Mouse (Mus musculus) forebrain, embryonic 13.5 days (tissue): ENCODE results near the gene Osbpl10. TPM values are rescaled to one million over a fixed set of nuclear protein-coding genes. Genes with fewer than 3 reads are reported as not detected.

Source experiments
- ATAC-seq: fragments of 200-750 bp; cut with Nextera tagmentation; 2 replicates; pipeline ENCODE4 v1.8.0; 2017
- H3K27ac ChIP-seq: fragments of 300-500 bp; sonication (generic); 2 replicates; pipeline ENCODE4 v1.5.1; 2015; ENCODE audit warnings: inconsistent platforms, mild to moderate bottlenecking, moderate library complexity
- H3K27me3 ChIP-seq: fragments of 300-500 bp; sonication (generic); 2 replicates; pipeline ENCODE4 v1.6.1; 2015; ENCODE audit warnings: mild to moderate bottlenecking, inconsistent platforms
- H3K36me3 ChIP-seq: fragments of 300-500 bp; sonication (generic); 2 replicates; pipeline ENCODE4 v1.6.1; 2015; ENCODE audit warnings: mild to moderate bottlenecking, inconsistent platforms; ENCODE audit not compliant: poor library complexity, severe bottlenecking
- H3K4me1 ChIP-seq: fragments of 300-500 bp; sonication (generic); 2 replicates; pipeline ENCODE4 v1.6.1; 2015; ENCODE audit warnings: inconsistent platforms
- H3K4me2 ChIP-seq: fragments of 300-500 bp; sonication (generic); 2 replicates; pipeline ENCODE4 v1.6.1; 2015; ENCODE audit warnings: inconsistent platforms, mild to moderate bottlenecking, moderate library complexity
- H3K4me3 ChIP-seq: fragments of 300-500 bp; sonication (generic); 2 replicates; pipeline ENCODE4 v1.5.1; 2015; ENCODE audit warnings: mild to moderate bottlenecking, inconsistent platforms
- H3K9ac ChIP-seq: fragments of 300-500 bp; sonication (generic); 2 replicates; pipeline ENCODE4 v1.6.1; 2015; ENCODE audit warnings: mild to moderate bottlenecking, inconsistent platforms
- H3K9me3 ChIP-seq: fragments of 300-500 bp; sonication (generic); replicated peaks from 2 replicates; pipeline ENCODE4 v1.6.1; 2016; ENCODE audit warnings: inconsistent platforms
- WGBS: fragments of 180-500 bp; shearing (Covaris S2); methylation state at CpG from one replicate; pipeline ENCODE4 v1.1.7; 2015; 5-methylcytosine and 5-hydroxymethylcytosine counted together
- polyA plus RNA-seq: library from polyadenylated mRNA; unstranded; fragments of >200 nt; fragmentation: Nextera tagmentation; extraction: Ambion mirVana; gene quantifications from 2 replicates; pipeline ENCODE4 v1.2.1, GENCODE M21; 2015

The Osbpl10 gene
- polyA plus RNA-seq, 1 experiment from 2014 or later, result 0.92 TPM

GRCm38 (mm10) chr9:115200166-115200862 is 221.9 kb downstream of the Osbpl10 start:
- no peak for ATAC-seq
- no peak overlapping the region for H3K9ac ChIP-seq
- no peaks in the 10 kb centered on the region for H3K27me3 ChIP-seq
- 94% methylated on average over 15 of the region's 15 CpGs for WGBS
- no peak overlapping the region for H3K4me3 ChIP-seq
- no peaks in the 10 kb centered on the region for H3K9me3 ChIP-seq
- no peaks in the 10 kb centered on the region for H3K4me1 ChIP-seq
- H3K36me3 ChIP-seq, result no peaks in the 10 kb centered on the region
- H3K4me2 ChIP-seq, result no peak overlapping the region
- no peak overlapping the region for H3K27ac ChIP-seq

DNA sequence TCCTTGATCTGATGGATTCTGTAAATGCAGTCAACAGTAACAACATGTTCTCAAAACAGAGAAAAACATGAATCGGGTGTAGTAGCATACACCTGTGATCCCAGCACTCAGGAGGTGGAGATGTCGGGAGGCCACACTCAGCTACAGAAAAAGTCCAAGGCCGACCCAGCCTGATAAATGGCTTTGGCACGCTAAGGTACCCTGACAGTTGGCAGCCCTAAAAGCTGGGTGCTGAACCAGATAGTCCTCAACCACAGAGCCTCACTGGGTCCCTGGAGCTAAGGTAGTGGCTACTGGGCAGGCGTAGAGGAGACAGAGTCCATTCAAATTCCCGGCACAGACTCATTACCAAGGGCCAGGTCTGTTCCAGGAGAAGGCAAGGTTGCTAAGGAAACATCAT is 222.9 kb downstream of the Osbpl10 start:
- no peak for ATAC-seq
- H3K27me3 ChIP-seq, result no peaks in the 10 kb centered on the region
- H3K9me3 ChIP-seq, result no peaks in the 10 kb centered on the region
- 91% methylated on average over 6 of the region's 6 CpGs for WGBS
- no peak overlapping the region for H3K4me3 ChIP-seq
- H3K36me3 ChIP-seq, result no peaks in the 10 kb centered on the region
- H3K4me2 ChIP-seq, result no peak overlapping the region
- no peak overlapping the region for H3K9ac ChIP-seq
- H3K27ac ChIP-seq, result no peak overlapping the region
- peaks cover 6% of the 10 kb centered on the region for H3K4me1 ChIP-seq

DNA sequence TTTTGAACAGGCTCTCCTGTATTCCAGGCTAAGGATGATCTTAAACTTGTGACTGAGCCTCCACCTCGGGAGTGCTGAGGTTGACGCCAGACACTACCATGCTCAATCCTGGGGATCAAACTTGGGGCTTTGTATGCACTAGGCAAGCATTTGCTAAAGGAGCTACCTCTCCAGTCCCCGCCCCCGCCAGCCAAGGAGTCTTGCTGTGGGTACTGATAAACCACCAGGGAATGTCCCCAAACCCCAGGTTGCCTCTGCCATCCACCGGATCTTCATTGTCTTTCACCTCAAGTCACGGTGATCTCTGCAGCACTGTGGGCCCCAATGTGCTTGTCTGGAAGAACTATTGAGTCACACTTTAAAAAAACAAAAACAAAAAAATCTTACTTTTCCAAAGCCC is 224.8 kb downstream of the Osbpl10 start:
- Histone ChIP-seq H3K9me3 (no peaks in the 10 kb centered on the region), H3K4me3 (no peak overlapping the region), H3K4me2 (no peak overlapping the region), H3K36me3 (no peaks in the 10 kb centered on the region), H3K4me1 (peaks cover 6% of the 10 kb centered on the region), H3K9ac (no peak overlapping the region), H3K27ac (no peak overlapping the region), H3K27me3 (no peaks in the 10 kb centered on the region)
- 53% methylated on average over 6 of the region's 6 CpGs for WGBS
- ATAC-seq, result no peak

- Histone ChIP-seq H3K4me2 (no peak overlapping the region), H3K9me3 (no peaks in the 10 kb centered on the region), H3K9ac (no peak overlapping the region), H3K27me3 (no peaks in the 10 kb centered on the region), H3K36me3 (no peaks in the 10 kb centered on the region), H3K4me1 (peaks cover 6% of the 10 kb centered on the region), H3K4me3 (no peak overlapping the region), H3K27ac (no peak overlapping the region)
- no peak for ATAC-seq
- 13% methylated on average over 6 of the region's 6 CpGs for WGBS
Observed at GRCm38 (mm10) chr9:115205491-115205890, 227.1 kb downstream of the Osbpl10 start.

GRCm38 (mm10) chr9:115206219-115206618 is 227.8 kb downstream of the Osbpl10 start:
- no peaks in the 10 kb centered on the region for H3K36me3 ChIP-seq
- H3K27me3 ChIP-seq, result no peaks in the 10 kb centered on the region
- no peaks in the 10 kb centered on the region for H3K9me3 ChIP-seq
- H3K9ac ChIP-seq, result no peak overlapping the region
- WGBS, result 77% methylated on average over 5 of the region's 5 CpGs
- no peak overlapping the region for H3K4me3 ChIP-seq
- H3K4me2 ChIP-seq, result no peak overlapping the region
- H3K4me1 ChIP-seq, result peaks cover 6% of the 10 kb centered on the region
- 0 out of 2 replicates have a peak, but pooled peaks have one; percentile 30 for ATAC-seq
- H3K27ac ChIP-seq, result no peak overlapping the region

GRCm38 (mm10) chr9:115209737-115210136 is 231.4 kb downstream of the Osbpl10 start:
- no peaks in the 10 kb centered on the region for H3K27me3 ChIP-seq
- peaks cover 13% of the 10 kb centered on the region for H3K4me1 ChIP-seq
- ATAC-seq, result no peak
- H3K9me3 ChIP-seq, result peaks cover 5% of the 10 kb centered on the region; the same call in 1 of the 2 replicates
- WGBS, result 87% methylated on average over 7 of the region's 7 CpGs
- H3K9ac ChIP-seq, result no peak overlapping the region
- H3K4me3 ChIP-seq, result no peak overlapping the region
- no peak overlapping the region for H3K27ac ChIP-seq
- H3K4me2 ChIP-seq, result no peak overlapping the region
- H3K36me3 ChIP-seq, result no peaks in the 10 kb centered on the region

GRCm38 (mm10) chr9:115210535-115210934 is 232.2 kb downstream of the Osbpl10 start:
- Histone ChIP-seq H3K36me3 (no peaks in the 10 kb centered on the region), H3K9ac (no peak overlapping the region), H3K4me3 (no peak overlapping the region), H3K27me3 (no peaks in the 10 kb centered on the region), H3K27ac (no peak overlapping the region), H3K4me1 (peaks cover 15% of the 10 kb centered on the region), H3K9me3 (peaks cover 5% of the 10 kb centered on the region; the same call in 1 of the 2 replicates), H3K4me2 (no peak overlapping the region)
- WGBS, result 88% methylated on average over 12 of the region's 12 CpGs
- ATAC-seq, result no peak

- Histone ChIP-seq H3K27ac (no peak overlapping the region), H3K9ac (no peak overlapping the region), H3K9me3 (peaks cover 5% of the 10 kb centered on the region; the same call in 1 of the 2 replicates), H3K4me1 (peaks cover 17% of the 10 kb centered on the region), H3K4me3 (no peak overlapping the region), H3K36me3 (no peaks in the 10 kb centered on the region), H3K27me3 (no peaks in the 10 kb centered on the region), H3K4me2 (no peak overlapping the region)
- WGBS, result 85% methylated on average over 5 of the region's 5 CpGs
- no peak for ATAC-seq
Observed at GRCm38 (mm10) chr9:115213755-115214264, 235.4 kb downstream of the Osbpl10 start.

DNA sequence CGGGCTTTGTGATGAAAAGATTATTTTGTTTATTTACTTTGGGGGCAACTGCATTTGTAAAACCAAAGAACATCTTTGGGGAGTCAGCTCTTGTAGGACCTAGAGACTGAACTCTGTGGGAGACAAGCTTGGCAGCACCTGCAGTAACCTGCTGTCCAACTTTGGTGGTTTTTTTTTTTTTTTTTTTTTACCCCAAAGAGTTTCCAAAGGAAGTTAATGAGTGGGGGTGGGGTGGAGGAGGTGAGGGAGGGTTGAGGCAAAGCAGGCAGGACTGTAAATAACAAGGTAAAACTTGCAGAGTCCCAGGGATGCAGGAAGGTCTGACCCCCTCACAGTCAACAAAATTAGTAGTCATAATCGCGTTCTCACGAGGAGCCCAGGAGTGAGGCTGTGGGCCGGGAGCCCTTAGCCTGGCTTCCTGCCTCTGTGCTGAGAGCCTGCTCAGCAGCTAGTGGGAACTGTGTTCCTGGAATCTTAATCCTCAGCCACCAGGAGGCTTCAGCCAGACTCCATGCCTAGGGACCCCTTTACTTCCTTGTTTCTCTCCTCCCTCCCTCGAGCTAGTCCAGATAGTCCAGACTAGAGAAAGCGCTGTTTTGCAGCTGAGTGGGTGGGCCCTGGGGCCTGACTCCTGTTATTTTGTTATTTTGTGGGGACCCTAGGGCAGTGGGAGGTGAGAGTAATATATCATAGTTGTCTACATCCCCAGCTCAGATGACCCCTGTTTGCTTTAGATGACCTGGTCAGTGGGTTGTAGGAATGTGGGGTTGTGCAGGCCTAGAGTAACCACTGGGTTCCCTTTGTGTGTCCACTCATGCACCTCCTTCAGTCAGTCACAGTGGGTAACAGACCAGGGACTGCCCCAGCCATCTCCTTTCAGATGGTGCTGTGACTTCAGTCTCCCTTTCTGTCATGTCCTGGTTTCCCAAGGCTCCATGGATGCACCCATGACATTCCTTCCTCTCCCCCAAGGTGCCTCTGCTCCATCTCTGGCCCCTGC is 236.5 kb downstream of the Osbpl10 start:
- Histone ChIP-seq H3K4me2 (no peak overlapping the region), H3K27me3 (no peaks in the 10 kb centered on the region), H3K36me3 (no peaks in the 10 kb centered on the region), H3K4me3 (no peak overlapping the region), H3K27ac (no peak overlapping the region), H3K9ac (no peak overlapping the region), H3K4me1 (peaks cover 17% of the 10 kb centered on the region), H3K9me3 (peaks cover 5% of the 10 kb centered on the region; the same call in 1 of the 2 replicates)
- ATAC-seq, result no peak
- 26% methylated on average over 7 of the region's 7 CpGs for WGBS

- H3K4me1 ChIP-seq, result peaks cover 17% of the 10 kb centered on the region
- peak overlapping the region; percentile 22 for H3K4me2 ChIP-seq
- no peak overlapping the region for H3K9ac ChIP-seq
- no peak overlapping the region for H3K27ac ChIP-seq
- peak; percentile 59; the same call in 1 of the 2 replicates for ATAC-seq
- 28% methylated on average over 21 of the region's 21 CpGs for WGBS
- H3K36me3 ChIP-seq, result no peaks in the 10 kb centered on the region
- H3K4me3 ChIP-seq, result no peak overlapping the region
- peaks cover 5% of the 10 kb centered on the region; the same call in 1 of the 2 replicates for H3K9me3 ChIP-seq
- no peaks in the 10 kb centered on the region for H3K27me3 ChIP-seq
Observed at GRCm38 (mm10) chr9:115215830-115216701, 237.7 kb downstream of the Osbpl10 start.

DNA sequence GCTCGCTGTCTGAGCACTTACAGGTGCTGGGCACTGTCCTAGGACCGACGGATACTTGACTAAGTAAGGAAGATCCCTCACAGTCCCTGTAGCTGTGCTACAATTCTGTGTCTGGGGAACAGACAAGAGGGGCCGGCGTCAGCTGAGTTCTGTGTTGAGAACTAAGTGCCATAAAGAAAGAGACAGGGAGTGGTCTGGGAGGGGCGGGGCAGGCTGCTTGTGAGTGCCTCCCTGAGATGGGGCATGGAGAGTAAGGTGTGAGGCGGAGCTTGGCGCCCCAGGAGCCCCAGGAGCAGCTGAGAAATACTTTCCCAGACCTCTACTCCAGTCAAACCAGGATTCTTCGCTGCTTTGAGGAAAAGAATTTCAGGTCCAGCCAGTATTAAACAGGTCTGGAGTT is 239.6 kb downstream of the Osbpl10 start:
- 29% methylated on average over 9 of the region's 9 CpGs for WGBS
- H3K9ac ChIP-seq, result no peak overlapping the region
- H3K9me3 ChIP-seq, result peaks cover 5% of the 10 kb centered on the region; the same call in 1 of the 2 replicates
- no peaks in the 10 kb centered on the region for H3K36me3 ChIP-seq
- H3K27me3 ChIP-seq, result no peaks in the 10 kb centered on the region
- no peak overlapping the region for H3K27ac ChIP-seq
- no peak overlapping the region for H3K4me2 ChIP-seq
- no peak for ATAC-seq
- no peak overlapping the region for H3K4me3 ChIP-seq
- peaks cover 10% of the 10 kb centered on the region for H3K4me1 ChIP-seq
